Mouse (Mus musculus) cerebellum, postnatal 25 days (tissue): ENCODE measurements at regions not wholly inside any gene's neighbourhood (a gene's known extent, or its start where the extent isn't known, plus 50 kb on each side); places are given as distances from the start of the nearest gene placed in this dataset.

Experiments used
- DNase-seq, 2 experiments: peaks; one replicate each; pipeline ENCODE4 v3.0.0; 2021; ENCODE audit warnings: mixed read lengths in 2 of 2

DNA sequence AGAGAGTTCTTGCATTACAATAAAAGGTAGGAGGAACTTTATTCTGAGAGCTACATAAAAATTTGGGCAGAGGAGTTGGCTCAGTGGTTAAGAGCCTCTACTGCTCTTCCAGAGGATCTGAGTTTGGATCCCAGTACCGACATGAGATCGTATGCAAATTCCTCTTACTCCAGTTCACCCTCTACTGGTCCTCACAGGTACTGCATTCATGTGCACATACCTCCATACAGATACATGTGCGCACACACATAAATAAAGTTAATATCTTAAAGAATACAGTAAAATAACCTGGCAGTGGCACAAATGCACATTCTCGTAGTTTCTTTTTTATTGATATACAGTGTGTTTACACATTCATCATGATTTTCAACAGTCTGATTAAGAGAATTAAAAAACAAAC lies 232.4 kb downstream of the Vps13c start:
- DNase-seq = no peak

DNA sequence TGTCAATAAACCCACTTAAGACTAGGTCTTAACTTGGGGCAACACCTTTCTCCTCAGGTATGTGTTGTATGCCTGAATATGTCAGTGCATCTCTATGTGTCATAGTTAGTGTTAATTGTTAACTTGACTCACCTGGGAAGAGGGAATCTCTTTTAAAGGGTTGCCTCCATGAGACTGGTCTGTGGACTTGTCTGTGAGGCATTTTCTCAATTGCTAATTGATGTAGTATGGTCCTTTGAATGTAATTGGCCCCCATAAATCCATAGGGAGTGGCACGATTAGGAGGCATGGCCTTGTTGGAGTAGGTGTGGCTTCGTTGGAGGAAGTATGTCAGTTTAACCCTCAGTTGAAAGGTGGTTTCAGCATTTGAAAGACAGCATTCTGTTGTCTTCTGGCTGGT lies 237.1 kb downstream of the Vps13c start:
- DNase-seq = no peak

- DNase-seq = no peak
These were observed 243.1 kb downstream of the Vps13c start for GRCm38 (mm10) chr9:68083341-68083740.

- DNase-seq = no peak
These were observed 244.8 kb downstream of the Vps13c start for GRCm38 (mm10) chr9:68084966-68085365.

DNA sequence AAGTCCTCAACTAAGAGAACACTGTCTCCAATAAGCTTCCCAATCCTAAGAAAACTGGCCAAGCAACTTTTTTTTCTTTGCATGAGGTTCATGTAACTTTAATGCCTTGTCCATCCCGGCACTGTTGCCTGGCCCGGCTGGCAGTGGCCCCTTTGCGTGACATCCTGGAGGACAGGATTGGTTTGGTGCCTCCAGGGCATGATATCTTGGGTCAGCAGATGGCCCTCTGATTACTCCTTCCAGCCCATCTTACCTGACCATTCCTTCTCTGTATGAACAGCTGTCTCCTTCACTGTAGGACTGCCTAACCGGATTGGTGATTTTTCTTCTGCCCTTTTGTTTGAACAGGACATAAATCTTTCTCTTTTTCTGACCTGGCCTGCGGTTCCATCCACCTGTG lies 254.4 kb downstream of the Vps13c start:
- peak in 1 of 2 experiments; percentile 39 for DNase-seq

GRCm38 (mm10) chr9:68109841-68110240 lies 269.6 kb downstream of the Vps13c start:
- no peak for DNase-seq

DNA sequence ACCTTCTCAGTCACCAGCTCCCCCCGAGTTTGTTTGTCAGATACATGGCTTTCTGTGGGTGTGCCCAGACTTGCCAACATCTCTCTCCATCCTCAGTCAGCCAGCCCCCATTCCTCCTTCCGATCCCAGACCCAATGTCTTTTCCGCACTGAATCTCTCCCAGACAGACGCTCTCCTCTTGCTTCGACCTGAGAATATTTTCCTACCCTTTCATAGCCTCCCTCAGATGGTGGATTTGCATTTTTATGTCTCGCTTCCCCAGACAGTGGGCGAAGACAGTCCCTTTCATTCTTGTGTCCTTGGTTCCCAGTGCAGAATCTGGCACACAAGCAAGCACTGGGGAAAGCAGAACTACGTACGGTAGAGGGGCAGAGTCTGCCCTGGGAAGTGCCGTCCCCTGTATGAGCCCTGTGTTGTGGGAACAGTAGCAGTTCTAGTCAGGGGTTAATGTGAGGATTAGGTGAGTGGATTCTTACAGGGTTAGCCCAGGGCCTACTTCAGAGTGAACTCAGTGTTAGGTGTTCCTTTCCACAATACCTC lies 275.0 kb downstream of the Vps13c start:
- DNase-seq = no peak

DNA sequence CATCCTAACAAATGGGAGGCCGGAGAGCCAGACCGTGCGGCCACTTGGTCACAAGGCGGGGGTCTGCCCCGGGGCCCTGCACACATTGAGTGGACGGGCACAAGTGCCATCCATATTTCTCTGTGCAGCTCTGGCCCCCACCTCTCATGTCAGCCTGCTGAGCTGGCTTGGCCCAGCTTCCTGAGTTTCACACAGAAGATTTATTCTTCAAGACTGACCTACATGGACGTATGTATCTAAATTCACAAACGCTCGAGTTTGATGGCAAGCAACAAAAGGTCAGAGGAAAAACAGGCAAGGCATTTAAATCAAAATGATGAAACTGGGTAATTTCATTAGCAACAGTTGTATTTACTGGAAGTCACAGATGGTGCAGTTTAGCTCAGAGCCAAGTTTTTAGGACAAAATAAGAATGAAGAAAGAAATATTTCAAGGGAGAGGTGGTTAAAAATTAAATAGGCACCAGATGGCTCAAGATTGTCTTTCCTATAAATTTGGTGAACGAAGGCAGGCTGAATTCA lies 276.1 kb downstream of the Vps13c start:
- peak; percentile 55 to 69 for DNase-seq

- DNase-seq = no peak
These were observed 278.1 kb downstream of the Vps13c start for GRCm38 (mm10) chr9:68118266-68118665.

DNA sequence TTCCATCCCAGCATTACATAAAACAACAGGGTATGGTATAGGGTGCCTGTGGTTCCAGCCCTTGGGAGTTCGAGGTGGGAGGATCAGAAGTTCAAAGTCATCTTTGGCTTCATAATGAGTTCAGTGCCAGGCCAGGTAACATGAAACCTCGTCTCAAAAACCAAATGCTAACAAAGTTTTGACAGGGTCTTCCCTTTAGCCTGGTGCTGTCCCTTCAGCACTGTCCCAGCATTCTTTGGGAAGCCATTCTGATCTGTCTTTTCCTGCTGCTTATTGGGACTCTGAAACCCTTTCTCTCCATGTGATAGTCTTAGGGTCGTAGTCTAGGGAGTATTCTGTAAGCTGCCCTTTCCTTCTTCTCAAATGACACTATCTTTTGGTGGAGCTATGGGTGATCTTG lies 282.1 kb downstream of the Vps13c start:
- no peak for DNase-seq

- DNase-seq = no peak
These were observed 291.1 kb downstream of the Vps13c start for GRCm38 (mm10) chr9:68131263-68131662.

DNA sequence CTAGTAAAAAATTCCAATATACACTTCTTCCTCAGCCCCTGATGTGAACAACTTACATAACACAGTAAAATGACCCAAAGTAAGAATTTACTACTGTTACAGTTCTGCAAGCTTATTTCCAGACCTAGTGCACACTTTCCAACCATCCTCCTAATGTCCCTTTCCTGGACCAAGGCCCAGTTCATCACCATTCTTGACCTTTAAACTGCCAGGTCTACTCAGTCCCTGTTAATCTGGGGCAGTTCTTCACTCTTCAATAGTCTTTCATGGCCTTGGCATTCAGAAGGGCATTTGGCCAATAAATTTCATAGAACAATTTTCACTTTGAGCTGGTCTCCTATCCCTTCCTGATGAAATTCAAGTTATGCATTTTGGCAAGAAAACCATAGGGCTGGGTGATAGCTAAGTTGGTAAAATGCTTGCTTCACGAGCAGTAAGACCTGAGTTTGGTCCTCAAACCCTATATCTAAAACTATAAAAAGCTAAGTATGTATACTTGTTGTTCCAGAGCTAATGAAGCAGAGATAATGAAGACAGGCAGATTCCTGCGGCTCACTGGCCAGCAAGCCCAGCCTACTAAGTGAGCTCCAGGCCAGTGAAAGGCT lies 295.4 kb downstream of the Vps13c start:
- no peak for DNase-seq

DNA sequence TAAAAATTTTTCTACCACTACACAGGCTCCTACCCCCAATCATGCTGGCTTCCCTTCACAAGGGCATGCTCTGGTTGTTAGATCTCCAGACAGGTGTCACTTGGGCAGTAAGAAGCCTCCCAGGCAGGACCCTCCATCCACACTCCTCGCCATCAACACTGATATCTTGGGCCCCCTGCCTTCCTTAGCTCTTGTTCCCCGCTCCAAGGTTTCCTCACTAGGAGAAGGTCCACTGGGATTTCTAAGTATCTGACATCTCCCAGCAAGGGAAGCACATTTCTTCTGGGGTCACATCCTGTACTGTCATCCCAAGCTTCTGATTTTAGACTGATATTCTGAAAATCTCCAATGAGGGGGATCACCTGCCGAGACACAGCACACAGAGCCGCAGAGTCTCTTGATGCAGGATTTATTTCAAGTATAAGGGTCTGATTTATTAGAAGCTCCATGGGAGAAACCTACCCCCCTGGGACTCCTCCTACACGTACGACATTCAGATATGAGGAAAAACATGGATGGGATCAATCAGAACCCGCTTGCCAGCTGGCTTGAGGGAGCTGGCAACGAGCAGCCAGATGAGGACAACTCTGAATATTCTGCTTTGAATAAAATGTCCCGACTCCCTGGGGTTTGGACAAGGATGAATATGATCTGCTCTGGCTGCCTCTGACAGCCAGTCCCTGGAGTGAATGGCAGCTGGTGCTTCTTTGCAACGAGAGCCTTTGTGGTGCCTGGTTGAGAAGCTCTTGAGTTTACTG lies 322.8 kb downstream of the Vps13c start:
- no peak for DNase-seq

DNA sequence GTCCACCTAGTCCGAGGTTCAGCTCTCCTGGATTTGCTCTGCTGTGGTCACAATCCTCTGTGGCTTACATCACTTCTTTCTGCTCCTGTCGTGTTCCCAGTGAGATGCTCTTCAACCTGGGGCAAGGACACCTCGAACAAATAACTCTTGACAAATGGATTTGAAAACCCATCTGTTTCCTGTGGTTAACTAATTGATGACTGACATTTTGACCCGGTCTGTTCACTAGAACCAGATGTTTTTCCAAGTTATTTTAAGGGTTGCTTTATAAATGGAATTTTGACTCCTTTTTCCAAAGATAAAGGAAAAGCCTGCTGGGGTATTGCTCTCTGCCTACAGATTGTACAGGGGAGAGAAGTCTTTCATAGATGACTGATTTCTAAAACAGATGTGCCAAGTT lies 326.4 kb downstream of the Vps13c start:
- no peak for DNase-seq

- no peak for DNase-seq
These were observed 348.7 kb downstream of the Vps13c start for GRCm38 (mm10) chr9:68188921-68189320.

- DNase-seq = no peak
These were observed 359.6 kb downstream of the Vps13c start for GRCm38 (mm10) chr9:68199831-68200230.

- DNase-seq = peak in 1 of 2 experiments; percentile 31
These were observed 360.8 kb downstream of the Vps13c start for GRCm38 (mm10) chr9:68201031-68201430.

- no peak for DNase-seq
These were observed 385.5 kb downstream of the Vps13c start for GRCm38 (mm10) chr9:68225694-68226093.

GRCm38 (mm10) chr9:68231131-68231530 lies 390.9 kb downstream of the Vps13c start:
- peak; percentile 35 to 67 for DNase-seq

DNA sequence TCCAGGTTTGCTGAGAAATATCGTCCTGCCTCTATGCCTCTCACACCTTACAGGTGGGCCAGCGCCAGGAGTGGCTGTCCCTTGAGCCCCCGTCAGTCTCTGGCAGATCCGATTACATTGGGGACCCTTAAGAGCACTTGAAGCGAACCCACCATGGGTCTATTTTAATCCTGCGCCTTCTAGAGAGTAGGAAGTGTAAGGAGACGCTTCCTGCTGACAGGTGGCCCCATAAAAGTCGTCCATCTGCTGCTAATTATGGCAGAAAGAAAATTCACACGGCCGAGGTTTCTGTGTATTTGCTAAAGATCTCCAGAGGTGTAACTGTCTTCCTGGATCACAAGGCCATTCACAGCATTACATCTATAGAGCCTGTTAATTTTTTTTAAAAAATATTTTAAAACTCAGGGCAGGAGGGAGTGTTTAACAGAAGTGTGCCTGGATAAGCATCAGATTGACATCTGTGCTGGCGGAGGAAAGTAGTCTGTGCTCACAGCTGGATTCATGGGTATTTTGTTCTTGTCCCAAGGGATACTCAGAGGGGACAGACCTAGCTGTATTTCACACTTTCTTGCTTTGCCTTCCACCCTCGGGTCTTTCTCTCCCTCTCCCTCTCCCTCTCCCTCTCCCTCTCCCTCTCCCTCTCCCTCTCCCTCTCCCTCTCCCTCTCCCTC lies 394.9 kb downstream of the Vps13c start:
- DNase-seq = peak; percentile 57 to 62

DNA sequence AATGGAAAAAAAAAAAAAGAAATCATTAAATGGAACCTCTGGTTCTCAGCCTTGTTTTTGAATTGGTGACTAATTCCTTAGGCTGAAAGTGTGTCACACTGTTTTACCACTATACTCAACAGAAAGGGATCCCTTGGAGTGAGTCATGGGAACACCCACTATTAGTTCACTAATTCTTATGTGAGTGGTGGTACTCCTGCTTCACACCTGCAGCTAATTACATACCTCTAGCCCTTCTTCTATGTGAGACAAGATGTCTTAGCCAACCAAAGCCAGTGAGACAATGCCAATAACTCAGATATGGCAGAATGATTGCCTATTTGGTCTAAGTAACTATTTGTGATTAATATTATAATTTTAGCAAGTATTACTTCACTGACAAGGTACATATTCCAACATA lies 398.9 kb downstream of the Vps13c start:
- DNase-seq = no peak

DNA sequence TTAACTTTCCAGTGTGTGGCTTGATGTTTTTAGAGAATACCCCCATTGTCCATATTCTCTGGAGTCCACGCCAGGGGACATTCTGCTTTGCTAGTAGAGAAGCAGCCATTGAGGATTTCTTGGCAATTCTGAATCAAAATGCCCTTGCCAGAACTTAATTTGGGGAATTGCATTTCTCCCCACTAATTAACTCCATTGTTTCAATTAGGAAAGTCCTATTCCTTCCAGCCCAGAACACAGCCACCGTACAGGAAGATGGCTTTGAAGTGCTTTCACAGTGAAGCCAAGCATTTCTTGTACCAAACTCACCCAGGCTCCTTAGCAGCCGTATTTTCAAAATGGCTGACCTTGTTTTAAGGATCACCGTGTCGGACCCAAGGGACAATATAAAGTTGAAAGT lies 399.4 kb downstream of the Vps13c start:
- no peak for DNase-seq

GRCm38 (mm10) chr9:68250011-68250410 lies 403.6 kb upstream of the Rora start:
- DNase-seq = no peak

DNA sequence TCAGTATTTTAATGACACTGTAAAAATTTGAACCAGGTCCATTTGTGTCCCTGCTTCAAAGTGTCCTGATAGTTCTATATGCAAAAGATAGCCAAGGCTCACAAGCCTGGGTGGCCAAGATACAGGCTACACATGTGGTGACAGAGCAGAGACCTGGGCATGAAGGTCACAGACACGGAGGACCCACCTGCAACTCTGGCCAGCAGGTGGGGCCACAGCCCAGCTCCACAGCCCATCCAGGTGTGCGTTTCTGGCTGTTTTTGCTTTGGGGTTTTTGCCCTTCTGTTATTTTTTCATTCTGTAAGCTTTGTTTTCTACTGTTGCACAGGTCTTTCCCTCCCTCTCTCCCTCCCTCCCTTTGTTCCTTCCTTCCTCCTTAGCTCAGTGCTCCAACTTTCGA lies 399.4 kb upstream of the Rora start:
- DNase-seq = no peak
